Mouse (Mus musculus): ENCODE results near the gene Adsl.

DNA sequence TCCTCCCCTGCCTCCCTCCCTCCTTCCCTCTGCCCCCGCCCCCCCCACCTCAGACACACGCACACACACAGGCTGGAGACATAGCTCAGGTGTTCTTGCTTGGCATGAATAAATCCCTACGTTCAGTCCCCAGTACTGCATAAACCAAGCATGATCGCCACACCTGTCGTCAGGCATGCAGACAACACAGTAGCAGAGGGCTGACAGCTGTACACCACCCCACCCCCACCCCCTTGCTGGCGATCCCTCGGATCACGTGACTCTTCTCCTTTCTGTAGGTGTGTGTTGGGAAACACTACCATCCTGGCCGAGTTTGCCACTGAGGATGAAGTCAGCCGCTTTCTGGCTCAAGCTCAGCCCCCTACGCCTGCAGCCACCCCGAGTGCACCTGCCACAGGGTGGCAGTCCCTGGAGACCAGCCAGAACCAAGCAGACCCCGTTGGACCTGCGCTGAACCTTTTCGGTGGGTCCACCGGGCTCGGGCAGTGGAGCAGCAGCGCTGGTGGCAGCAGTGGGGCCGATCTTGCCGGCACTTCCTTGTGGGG, 19.4 kb upstream of the Adsl start:
- TF ChIP-seq POLR2A (IDR thresholded peaks at IDR 0.05; ENCODE audit: insufficient read depth, low read depth, low read length) (no peak), EP300 (IDR thresholded peaks at IDR 0.05; ENCODE audit: insufficient read depth, low read depth, low read length) (no peak), CTCF (IDR thresholded peaks at IDR 0.05) (no peak)
